Mouse (Mus musculus) spleen, adult 12 weeks (tissue): Measurements from ENCODE around the gene Pacrg.

Experiments used
- DNase-seq: peaks from one replicate; pipeline ENCODE4 v3.0.0; 2022; ENCODE audit warnings: low spot score

The Pacrg gene

DNA sequence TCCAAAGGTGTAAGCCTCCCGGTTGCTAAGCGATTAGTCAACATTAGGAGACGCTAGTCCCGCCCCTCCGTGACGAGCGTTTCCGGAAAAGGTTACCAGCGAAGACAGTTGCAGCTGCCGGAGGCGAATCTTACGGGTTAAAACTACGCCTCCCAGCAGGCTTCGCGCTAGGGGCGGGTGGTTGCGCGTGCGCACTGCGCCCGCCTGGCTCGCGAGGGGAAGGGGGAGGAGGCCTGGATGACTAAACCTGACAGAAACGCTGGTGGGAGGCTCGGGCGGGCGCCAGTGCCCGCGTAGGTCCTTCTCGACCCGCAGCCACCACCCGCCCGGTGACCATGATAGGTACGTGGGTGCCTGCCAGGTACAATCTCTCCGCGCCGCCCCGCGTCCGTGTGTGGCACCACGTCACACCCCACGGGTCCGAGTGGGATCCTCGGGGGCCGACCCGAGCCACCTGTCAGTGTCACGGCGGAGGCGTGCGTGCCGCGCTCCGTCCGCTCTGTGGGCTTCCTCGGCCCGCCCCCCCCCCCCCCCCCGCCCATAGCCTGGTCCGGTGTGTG, at the start of gene Pacrg, which contains the start of gene Prkn:
Gene Pacrg, minus strand, starts transcription at position 164 of the 560 bp plus-strand sequence.
Gene Prkn, plus strand, starts transcription at position 237 of the 560 bp plus-strand sequence.
- DNase-seq = peak; percentile 80

DNA sequence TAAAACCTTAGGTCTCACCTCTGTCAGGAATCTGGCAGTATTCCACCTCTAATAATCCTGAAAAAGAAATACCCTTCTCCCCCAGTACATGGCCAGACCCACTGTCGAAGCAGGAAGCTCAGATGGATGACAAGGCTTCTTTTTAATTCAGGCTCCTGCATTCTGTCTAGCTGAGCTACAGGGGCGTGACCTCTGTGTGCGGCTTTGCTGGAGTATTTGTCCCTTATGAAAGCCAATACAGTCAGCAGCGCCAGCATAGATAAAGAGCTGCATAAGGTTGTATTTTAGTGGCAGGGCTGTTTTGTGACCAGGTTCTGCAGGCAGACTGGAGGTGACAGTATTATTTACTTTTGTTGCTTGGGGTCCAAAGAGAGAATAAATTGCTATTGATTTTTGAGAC, 47.8 kb upstream of the Pacrg start:
- DNase-seq = no peak

DNA sequence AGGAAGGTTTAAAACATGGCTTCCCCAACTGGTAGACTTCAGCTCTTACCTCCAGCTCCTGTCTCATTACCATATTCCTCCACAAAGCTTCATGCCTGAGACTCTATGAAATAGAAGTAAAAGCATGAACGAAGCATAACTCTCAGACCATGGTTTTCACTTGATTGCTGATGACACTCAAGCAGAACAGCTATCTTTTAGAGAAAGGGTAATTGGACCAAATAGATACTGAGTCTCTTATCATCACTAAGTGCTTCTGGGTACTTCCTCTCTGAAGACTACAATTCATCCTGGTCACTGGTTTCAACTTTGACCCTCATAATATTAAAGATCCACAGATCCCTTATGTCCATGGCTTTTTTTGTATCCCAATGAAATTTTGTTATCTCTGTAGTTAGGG, 42.1 kb upstream of the Pacrg start:
- DNase-seq = no peak

DNA sequence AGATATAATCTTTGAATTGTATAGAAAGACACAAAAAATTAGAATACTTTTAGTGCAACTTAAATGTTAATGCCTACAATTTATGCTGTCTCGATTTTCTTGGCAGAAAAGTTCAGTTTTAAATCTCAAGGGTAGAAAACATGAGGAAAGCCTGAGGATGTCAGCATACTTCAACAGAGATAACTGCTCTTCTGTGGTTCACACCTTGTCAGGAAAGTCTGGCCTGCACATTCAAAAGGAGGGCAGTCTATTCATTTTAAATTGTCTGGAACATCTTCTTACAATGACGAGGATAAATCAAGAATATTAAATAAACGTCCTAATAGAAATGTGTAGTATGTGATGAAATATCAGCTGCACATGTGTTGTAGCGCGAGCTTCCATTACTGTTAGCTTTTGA, 38.9 kb upstream of the Pacrg start:
- no peak for DNase-seq

DNA sequence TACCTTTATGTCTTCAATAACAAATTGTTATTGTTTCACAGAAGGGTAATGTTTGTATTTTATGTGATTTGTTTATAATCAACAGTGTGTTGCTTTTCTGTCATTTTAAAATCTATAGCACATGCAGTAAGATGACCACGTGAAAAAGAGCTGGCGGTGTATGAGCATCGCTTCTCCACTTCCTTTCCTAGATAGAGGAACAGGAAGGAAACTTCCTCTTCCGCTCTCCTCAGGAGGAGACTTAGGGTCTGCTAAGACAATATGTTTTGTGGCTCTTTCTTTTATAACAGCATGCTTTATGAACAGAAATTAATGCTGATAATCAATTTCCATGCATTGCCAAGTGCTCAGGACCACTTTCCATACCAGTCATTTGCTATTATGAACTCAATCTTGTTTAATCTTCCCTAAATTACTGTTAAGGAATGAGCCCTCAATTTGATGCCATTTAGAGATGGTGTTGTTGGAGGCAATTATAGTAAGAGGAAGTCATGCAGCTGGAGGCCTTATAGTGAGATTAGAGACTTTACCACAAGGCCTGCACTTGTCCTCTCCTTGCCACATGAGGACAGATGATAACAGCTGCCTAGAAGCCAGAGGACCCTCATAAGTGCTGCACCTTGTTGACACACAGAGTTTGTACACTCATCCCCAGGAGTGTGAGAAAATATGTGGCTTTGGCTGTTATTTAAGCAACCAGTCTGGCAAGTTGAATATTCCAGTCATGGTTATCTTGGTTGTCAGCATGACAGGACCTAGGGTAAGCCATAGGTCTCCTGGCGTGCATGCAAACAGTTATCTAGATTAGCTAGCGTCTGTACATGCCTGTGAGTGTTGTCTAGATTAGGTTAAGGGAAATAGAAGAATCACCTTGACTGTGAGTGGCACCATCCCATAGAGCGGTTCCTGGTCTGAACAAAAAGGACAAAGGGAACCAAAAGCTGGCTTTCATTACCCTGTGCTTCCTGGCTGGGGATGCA, 34.4 kb upstream of the Pacrg start:
- DNase-seq = no peak

DNA sequence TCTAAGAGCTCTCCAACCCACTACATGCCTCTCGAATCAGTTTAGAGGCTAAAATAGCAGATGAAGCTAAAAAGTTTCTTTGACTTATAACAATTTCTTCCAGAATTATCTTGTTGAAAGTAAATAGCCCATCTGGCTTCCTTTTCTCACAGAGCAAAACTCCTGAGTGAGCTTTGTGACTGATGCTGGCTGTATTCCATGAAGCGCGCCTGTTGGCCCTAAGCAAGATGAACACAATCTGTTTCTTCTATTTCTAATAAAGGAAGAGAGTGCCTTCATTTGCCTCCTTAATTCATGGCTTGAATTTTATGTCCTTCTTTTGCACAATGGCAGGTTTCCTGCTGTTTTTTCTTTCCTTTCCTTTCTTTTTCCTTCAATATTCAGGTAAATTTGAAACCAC, 14.1 kb upstream of the Pacrg start:
- DNase-seq = no peak

DNA sequence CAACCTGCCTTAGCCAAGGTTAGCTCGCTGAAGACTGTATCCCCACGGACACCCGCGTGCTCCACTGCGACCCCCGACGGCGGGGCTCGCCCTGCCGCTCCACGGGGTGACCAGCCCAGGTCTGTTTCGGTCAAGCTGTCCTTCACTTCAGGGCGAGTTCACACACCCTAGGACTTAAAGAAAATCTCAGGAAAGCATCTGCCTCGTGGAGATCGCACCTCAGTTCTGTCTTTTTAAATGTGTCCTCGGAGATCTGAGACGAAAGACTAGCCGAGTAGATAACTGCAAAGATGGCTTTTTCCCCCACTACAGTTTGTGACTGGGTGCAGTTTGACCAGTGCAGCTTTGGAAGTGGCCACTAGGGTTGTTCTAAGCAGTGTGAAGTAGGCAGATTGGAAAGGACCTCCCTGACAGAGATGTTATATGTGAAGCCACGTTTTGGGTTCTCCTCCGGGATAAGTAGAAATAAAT, 655 bp upstream of the Pacrg start:
- DNase-seq = peak; percentile 5

DNA sequence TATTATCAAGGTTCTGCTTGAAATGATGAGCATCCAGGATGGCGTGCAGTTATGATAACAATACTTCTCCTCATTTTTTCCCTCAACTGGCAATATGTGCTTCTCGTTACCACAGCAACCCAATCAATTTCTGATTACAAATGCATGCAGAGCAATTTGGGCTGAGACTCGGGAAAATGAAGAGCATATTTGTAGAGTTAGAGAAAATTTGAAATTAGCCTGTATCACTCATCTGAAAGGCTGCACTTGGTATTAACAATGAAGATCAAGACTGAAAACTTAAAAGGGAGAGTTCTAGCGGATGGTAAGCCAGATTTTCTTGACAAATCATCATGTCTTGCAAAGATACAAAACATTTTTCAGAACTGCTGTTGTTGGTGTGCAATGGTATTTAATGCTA, 21.1 kb downstream of the Pacrg start:
- no peak for DNase-seq

DNA sequence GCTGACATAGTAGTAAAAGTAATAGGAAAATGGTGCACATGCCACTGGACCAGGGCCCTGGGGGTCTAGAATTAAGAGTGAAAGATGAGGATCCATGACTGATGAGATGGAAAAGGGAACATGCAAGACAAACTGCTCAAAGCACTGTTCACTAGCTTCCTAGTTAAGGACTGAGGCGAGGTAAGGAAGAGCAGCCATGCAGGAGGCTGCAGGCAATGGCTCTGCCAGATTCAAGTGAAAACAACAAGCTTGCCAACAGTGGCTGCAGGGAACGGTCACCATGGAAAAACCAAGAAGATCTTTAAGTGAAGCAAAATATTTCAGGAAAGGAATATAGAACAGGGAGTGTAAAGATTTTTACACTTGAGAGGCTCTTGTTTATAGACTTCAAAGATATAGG, 31.5 kb downstream of the Pacrg start:
- no peak for DNase-seq

DNA sequence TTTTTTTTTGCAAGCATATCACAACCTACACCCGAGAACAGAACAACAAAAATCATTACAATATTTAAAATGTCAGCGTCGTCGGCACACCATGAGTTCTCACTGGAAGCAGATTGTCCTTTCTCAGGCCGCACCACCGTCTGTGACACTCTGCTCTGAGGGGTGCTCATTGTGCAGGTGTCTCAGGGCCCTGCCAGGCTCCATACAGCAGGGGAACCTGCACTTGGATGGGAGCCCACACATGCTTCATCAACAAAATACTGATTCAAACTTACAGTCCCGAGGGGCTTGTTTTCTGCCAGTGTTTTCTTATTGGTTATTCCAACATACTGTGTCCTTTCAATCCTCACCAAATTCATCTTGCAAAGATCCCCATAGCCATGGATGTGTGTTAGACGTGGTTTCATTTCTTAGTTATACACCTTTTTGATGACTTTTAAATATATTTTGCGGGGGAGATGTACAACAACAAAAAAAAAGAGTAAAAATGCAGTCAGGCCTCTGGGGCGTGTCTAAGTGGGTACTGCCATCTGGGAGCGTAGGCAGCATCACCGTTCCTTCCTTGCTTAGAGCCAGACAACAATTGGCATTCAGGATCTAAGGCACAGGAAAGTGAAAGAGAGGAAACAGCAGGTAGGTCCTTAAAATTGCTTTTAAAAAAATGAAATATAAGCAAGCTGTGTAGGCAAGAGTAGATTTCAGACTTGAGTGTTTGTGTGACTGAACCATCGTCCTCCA, 32.7 kb downstream of the Pacrg start:
- DNase-seq = no peak

DNA sequence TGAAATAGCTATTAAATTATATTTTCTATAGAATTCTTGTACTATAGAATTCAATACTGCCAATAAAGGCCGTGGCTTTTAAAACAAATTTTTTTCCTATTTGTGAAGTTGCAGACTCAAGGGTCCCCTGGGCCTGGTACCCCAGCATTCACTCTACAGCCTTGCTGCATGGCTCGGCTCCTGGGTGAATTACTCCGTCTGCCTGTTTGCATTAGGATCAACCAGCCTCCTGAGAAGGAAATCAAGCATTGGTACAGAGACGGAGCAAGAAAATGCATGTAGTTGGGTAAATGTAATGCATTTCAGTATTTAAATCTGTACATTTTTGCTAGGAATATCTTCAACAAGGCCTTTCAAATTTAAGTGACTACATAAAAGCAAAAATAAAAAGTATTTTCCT, 33.4 kb downstream of the Pacrg start:
- no peak for DNase-seq

DNA sequence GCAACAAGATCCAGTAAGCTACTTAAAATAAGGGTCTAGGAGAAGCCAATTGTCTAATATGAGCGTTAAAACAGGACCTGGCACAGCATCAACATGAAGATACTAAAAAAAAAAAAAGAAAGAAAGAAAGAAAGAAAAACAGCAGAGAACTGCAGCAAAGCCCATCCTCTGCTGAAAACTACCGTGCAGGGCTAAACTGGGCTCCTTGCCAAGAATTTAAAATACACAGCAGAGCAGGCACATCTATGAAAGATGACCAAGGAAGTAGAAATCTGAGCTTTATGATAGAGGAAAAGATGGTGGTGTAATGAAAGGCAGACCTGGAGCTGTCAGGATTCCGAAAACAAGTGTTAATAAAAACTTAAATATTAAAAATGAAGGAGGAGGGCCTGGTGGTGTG, 48.5 kb downstream of the Pacrg start:
- no peak for DNase-seq

DNA sequence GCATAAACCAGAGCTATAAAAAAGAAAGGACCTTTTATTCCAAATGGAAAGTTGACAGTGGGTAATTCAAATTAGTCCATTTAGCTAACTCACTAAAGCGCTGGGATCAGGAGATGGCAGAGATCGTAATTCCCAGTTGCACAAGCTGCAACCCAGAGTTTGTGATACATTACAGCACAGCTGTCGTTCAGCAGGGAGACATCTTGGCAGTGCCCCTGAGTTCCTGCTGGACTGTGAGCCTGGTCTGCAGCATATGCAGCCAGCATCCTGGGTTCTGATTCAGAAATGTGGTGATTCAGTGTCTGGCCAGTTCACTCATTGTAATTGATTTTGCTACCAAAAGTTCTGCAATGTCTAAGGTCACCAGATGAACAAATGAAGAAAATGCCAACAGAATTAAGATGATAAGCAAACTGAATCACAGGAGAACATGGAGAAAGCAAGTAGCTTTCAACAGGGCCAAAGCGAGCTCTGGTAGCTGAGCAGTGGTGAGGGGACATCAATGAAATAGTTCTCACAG, 55.6 kb downstream of the Pacrg start:
- DNase-seq = no peak

DNA sequence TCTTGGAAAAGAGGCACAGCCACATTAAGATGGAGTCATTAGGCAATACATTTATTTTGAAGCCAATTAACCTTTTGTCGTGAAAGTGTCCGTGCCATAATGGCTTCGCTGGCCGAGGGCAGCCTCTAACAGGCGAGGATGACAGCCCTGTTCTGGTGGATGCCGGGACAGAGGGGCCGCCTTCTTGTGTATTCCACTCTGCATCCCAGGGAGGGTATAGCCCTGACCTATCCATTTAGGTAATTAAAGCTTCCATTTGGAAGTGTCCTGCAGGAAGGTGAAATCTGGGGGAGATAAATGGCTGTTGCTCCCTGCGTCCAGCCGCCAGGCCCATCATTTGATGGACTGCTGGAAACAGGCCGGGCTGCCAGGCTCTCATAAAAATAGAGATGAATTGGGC, 63.6 kb downstream of the Pacrg start:
- no peak for DNase-seq

DNA sequence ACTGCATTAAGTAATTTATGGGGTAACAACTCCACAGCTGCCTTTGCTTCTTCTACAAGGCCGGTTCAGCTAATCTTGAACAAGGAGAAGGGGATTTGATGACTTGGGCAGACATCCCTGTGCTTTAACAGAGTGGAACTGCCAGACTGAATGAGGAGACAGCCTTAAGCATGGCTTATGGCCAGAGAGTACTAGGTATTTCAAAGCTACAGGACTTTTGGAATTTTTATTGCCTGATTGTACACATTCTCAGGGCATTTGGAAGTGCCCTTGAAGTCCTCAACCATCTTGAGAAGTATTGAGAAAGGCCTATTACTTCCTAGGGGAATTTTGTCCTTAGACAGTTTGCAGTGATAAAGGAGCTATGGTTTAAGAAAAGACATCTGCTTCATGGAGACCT, 65.6 kb downstream of the Pacrg start:
- DNase-seq = no peak

DNA sequence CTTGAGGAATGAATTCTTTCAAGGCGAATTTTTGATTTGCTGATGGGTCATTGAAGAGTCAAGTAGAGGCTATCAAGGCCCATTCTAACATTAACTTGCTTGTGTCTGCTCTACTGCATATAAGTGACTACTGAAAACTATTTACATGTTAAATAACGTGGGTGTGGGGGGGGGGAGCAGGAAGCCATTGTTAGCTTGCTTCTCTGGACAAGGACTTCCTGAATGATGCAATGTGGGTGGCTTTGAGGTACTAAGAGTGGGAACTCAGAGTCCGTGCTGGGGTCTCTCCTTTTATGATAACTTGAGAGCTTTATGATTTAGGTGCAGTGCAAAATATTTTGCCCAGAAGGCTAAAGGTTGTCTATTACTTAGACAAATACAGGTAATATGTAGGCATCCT, 67.9 kb downstream of the Pacrg start:
- no peak for DNase-seq

DNA sequence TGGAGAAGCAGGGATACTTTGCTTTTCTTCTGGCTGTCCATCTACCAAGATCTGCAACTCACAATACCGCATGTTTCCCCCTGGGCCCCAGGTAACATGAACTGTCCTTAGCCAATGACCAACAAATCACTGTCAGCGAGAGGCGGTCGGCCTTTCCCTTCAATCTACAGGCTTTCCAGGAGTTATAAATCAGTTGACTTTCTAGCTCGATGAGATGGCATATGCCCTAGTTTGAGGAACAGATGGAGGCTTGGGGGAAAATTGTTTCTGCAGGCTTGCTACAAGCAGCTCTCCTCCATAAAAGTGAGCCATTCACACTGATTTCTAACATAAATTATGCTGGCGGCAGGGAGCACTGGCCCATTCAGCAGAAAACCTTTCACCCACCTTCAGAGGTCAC, 70.2 kb downstream of the Pacrg start:
- no peak for DNase-seq

DNA sequence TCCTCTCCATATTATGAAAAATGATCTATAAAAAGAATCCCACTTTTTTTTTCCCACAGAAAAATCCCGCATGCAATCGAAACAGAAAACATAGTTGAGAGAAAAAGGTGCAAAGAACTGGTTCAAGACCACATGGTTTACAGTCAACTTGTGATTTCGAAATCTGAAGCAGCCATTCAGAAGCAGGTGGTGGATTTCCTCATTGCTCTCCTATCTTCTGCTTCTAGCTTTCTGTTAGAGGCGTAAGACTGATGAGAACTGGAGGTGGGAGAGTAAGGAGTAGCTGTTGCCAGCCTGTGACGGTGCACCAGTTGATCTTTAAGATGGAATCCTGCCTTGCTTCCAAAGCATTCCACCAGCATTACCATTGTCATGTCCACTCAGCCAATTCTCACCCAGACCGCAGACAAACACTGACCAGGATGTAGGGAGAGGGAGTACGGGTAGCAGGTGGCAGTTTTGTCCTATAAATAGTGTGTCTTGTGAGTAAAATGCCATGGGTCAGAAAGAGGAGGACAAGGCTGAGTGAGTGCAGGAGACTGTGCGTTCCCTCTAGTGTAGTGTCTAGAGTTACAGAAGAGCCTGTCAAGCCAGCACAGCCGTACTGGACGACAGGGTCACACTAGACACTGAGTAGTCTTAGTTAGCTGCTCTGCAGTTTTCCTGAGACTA, 73.2 kb downstream of the Pacrg start:
- no peak for DNase-seq

DNA sequence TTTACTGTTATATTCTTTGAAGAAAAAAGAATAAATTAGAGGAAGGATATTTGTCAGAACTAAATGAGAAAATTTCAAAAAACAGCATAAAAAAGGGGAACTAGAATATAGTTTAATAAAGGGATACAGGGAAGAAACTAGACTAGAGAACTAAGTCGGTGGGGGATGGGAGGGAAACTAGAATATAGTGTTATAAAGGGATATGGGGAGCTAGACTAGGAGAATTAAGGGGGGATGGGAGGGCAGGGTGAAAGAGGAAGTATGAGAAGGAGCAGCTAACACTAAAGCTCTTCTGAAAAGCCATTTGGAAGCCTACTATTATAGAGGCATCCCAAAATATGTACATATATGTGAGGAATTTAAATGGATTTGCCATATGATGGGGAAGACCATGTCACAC, 75.8 kb downstream of the Pacrg start:
- no peak for DNase-seq

DNA sequence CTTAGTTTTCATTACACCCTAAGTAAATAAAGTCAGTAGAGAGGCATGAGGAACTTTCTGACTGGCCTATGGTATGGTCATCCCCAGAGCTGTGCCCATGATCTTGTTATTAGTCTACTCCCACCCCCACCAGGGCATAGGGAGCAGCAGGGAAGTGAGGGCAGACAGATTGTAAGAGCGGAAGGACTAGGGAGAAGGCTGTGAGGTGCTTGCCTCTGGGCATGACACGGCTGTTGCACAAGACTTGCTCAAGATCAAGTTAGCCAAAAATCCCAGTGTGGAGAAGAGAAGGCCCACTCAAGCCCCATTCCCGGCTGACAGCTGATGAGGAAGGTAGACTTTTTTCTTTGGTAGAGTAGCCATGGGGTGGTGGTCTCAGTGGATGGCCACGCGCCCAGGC, 82.7 kb downstream of the Pacrg start:
- DNase-seq = no peak

DNA sequence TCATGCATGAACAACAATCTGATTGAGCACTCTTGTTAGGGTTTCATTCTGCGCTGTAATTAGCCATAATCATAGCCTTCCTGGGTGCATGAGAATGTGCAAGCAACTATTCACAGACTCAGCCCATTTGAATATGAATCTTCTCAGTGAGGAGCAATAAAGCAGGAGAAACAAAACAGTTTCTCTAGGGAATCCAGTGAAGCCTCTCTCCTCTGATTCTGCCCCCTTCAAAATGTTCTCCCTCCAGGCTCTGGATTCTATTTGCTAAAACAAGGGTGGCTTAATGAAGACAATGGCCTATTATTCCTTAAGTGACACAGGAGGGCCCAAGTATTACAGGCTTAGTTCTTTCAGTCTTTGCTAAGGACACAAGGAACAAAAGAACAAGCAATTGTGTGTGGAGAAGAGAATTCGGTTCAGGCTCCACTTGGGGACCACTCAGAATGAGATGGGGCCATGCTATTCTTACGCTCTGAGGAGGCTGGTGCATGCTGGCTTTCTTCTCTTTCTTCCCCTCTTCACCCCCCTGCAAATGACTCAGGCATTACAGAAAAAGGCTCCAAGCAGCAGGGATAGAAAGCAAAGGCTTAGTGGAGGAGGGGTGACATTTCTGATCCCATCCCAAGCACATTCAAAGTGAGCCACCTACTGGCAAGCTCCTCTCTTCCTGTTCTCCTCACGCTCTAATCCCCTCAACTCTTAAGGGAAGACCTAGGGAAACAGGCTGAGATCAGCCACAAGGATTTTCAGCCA, 95.2 kb downstream of the Pacrg start:
- DNase-seq = no peak
